Mouse (Mus musculus) T-helper 17 cell (primary cell): ENCODE results near the gene Arl8a.

Experiments used
- in situ Hi-C, 2 experiments: fragments of 300-600 bp; cut with MboI, MseI; formaldehyde crosslinking; loops; 1 replicate in 1 of 2; 2 replicates in 1 of 2; pipeline ENCODE4 v1.15.1; 2025; ENCODE audit warnings: high pct_unique_total_duplicates in 2 of 2

Arl8a gene

GRCm38 (mm10) chr1:135146077-135146945 lies at the start of gene Arl8a:
Arl8a (plus strand) TSS chr1:135146824.
- in situ Hi-C loops = no loop called here

GRCm38 (mm10) chr1:135097441-135097840 lies 49.2 kb upstream of the Arl8a start:
- in situ Hi-C loops = no loop called here

GRCm38 (mm10) chr1:135098441-135098840 lies 48.2 kb upstream of the Arl8a start:
- in situ Hi-C loops = no loop called here

- in situ Hi-C loops = loop anchor here (5.0 kb wide), 1 partner anchor 108 kb away; no protein-coding TSS in a partner anchor
Observed at GRCm38 (mm10) chr1:135100400-135100799, 46.2 kb upstream of the Arl8a start.

GRCm38 (mm10) chr1:135105124-135105523 lies 41.5 kb upstream of the Arl8a start, which contains the start of gene Lgr6:
Lgr6 (minus strand) TSS chr1:135105276.
- in situ Hi-C loops = no loop called here

- in situ Hi-C loops = no loop called here
Observed at GRCm38 (mm10) chr1:135105951-135106350, 40.7 kb upstream of the Arl8a start.

- in situ Hi-C loops = no loop called here
Observed at GRCm38 (mm10) chr1:135108611-135109010, 38.0 kb upstream of the Arl8a start.

- in situ Hi-C loops = loop anchor here in 1 of 2 experiments (10.0 kb wide), 1 partner anchor 1295 kb away; no protein-coding TSS in a partner anchor
Observed at GRCm38 (mm10) chr1:135110075-135110474, 36.5 kb upstream of the Arl8a start.

- in situ Hi-C loops = loop anchor here in 1 of 2 experiments (10.0 kb wide), 1 partner anchor 1296 kb away; no protein-coding TSS in a partner anchor
Observed at GRCm38 (mm10) chr1:135111271-135111670, 35.4 kb upstream of the Arl8a start.

- in situ Hi-C loops = loop anchor here in 1 of 2 experiments (10.0 kb wide), 1 partner anchor 1298 kb away; no protein-coding TSS in a partner anchor
Observed at GRCm38 (mm10) chr1:135112661-135113060, 34.0 kb upstream of the Arl8a start.

GRCm38 (mm10) chr1:135124573-135125363 lies 21.9 kb upstream of the Arl8a start:
- in situ Hi-C loops = no loop called here

- in situ Hi-C loops = no loop called here
Observed at GRCm38 (mm10) chr1:135125990-135126389, 20.6 kb upstream of the Arl8a start.

- in situ Hi-C loops = no loop called here
Observed at GRCm38 (mm10) chr1:135126443-135127027, 20.1 kb upstream of the Arl8a start.

- in situ Hi-C loops = no loop called here
Observed at GRCm38 (mm10) chr1:135128011-135128441, 18.6 kb upstream of the Arl8a start.

GRCm38 (mm10) chr1:135128986-135129385 lies 17.6 kb upstream of the Arl8a start:
- in situ Hi-C loops = no loop called here

- in situ Hi-C loops = loop anchor here (5.0 to 10.0 kb wide), 3 partner anchors 1005 to 1067 kb away; partner anchors contain the start of genes Btg2 (in 1 of the 2) and Kif21b (in 1 of the 2)
Observed at GRCm38 (mm10) chr1:135129543-135130183, 17.0 kb upstream of the Arl8a start.

GRCm38 (mm10) chr1:135130376-135131018 lies 16.1 kb upstream of the Arl8a start:
- in situ Hi-C loops = loop anchor here (5.0 to 10.0 kb wide), 3 partner anchors 1004 to 1068 kb away; partner anchors contain the start of genes Btg2 (in 1 of the 2) and Kif21b (in 1 of the 2)

- in situ Hi-C loops = loop anchor here (5.0 to 10.0 kb wide), 3 partner anchors 1004 to 1069 kb away; partner anchors contain the start of genes Btg2 (in 1 of the 2) and Kif21b (in 1 of the 2)
Observed at GRCm38 (mm10) chr1:135131034-135131433, 15.6 kb upstream of the Arl8a start.

GRCm38 (mm10) chr1:135131560-135131959 lies 15.1 kb upstream of the Arl8a start:
- in situ Hi-C loops = loop anchor here (5.0 to 10.0 kb wide), 3 partner anchors 1003 to 1069 kb away; partner anchors contain the start of genes Btg2 (in 1 of the 2) and Kif21b (in 1 of the 2)

GRCm38 (mm10) chr1:135132473-135132872 lies 14.2 kb upstream of the Arl8a start, which contains the start of gene Ptpn7:
Ptpn7 (plus strand) TSS chr1:135132700.
- in situ Hi-C loops = loop anchor here (5.0 to 10.0 kb wide), 3 partner anchors 1002 to 1070 kb away; partner anchors contain the start of genes Btg2 (in 1 of the 2) and Kif21b (in 1 of the 2)
